Comparison of ENCODE assay signal across 32 mouse cellular contexts in genomic region chr11:103693241-103693640, GRCm38 (mm10). TPM values are rescaled to one million over a fixed set of nuclear protein-coding genes. Genes with fewer than 3 reads are reported as not detected.
A peak's percentile ranks its signal among the peaks of the same experiment; 100 is the strongest.
DNase-seq lines count a peak whose midpoint lies in the region; ATAC-seq and TF ChIP-seq lines count a peak whose summit lies in the region.
"Had no signal": no experiment of that assay in that cellular context is flagged by ENCODE, and none has a peak within 500 bp of the region (broad histone marks: within the 10 kb centered on the region; RNA-seq: fewer than 3 reads in every experiment).

No protein-coding gene starts in this region.

- H3K4me2 ChIP-seq in hindbrain, postnatal 0 days (ENCODE audit: low read depth, low read length): no peak overlapping the region
- H3K4me2 ChIP-seq in hindbrain, embryonic 12.5 days (replicated peaks): no peak overlapping the region
- H3K4me2 ChIP-seq: forebrain, embryonic 13.5 days; heart, embryonic 11.5 days; hindbrain, embryonic 13.5 days had no signal

- H3K9me3 ChIP-seq in hindbrain, postnatal 0 days (ENCODE audit: low read length): no peaks in the 10 kb centered on the region
- no peaks in the 10 kb centered on the region for H3K9me3 ChIP-seq in hindbrain, embryonic 12.5 days (replicated peaks)
- H3K9me3 ChIP-seq: forebrain, embryonic 10.5 days; forebrain, embryonic 13.5 days; hindbrain, embryonic 13.5 days had no signal

- H3K4me1 ChIP-seq in hindbrain, postnatal 0 days (ENCODE audit: insufficient read depth, low read length): peaks cover 3% of the 10 kb centered on the region
- peaks cover 7% of the 10 kb centered on the region; the same call in 1 of the 2 replicates for H3K4me1 ChIP-seq in hindbrain, embryonic 12.5 days

- peak; percentile 19 to 28 for DNase-seq in cerebellum, adult 18-20 months
- peak; percentile 58 to 65 for DNase-seq in cerebellum, postnatal 10 days
- no peak for DNase-seq in cerebellum, adult 8-10 months
- DNase-seq in hindbrain, postnatal 0 days (ENCODE audit: low spot score): peak; percentile 32
- DNase-seq: adrenal gland, adult 8-10 months; adrenal gland, postnatal 25 days; gastrocnemius, postnatal 10 days; heart, adult 11 months; kidney, adult 18-20 months; kidney, adult 9 months had no signal

- H3K27me3 ChIP-seq in hindbrain, postnatal 0 days (ENCODE audit: insufficient read depth, low read length): no peaks in the 10 kb centered on the region
- H3K27me3 ChIP-seq in hindbrain, embryonic 12.5 days: no peaks in the 10 kb centered on the region
- H3K27me3 ChIP-seq: forebrain, embryonic 13.5 days; hindbrain, embryonic 13.5 days had no signal

- TF ChIP-seq CTCF in hindbrain, postnatal 0 days (IDR thresholded peaks at IDR 0.05; ENCODE audit: low read depth): no peak

- H3K4me3 ChIP-seq in hindbrain, postnatal 0 days (ENCODE audit: low read length): no peak overlapping the region
- H3K4me3 ChIP-seq in hindbrain, embryonic 12.5 days: no peak overlapping the region
- H3K4me3 ChIP-seq: forebrain, embryonic 10.5 days; forebrain, embryonic 13.5 days; hindbrain, embryonic 13.5 days had no signal

- no peak for ATAC-seq in cerebellum, adult (ENCODE audit: insufficient number of reproducible peaks, low FRiP score, low TSS enrichment)
- no peak for ATAC-seq in hindbrain, postnatal 0 days
- no peak for ATAC-seq in hindbrain, embryonic 12.5 days (ENCODE audit: low FRiP score)
- ATAC-seq: activated CD4-positive, CD25-positive, alpha-beta regulatory T cell, adult 4 months; forebrain, embryonic 13.5 days; forebrain, embryonic 16.5 days; hindbrain, embryonic 16.5 days; inflammation-experienced regulatory T-cells, adult 6 months; intestine, embryonic 16.5 days had no signal

- 46% methylated on average over 1 of the region's 1 CpGs for whole genome bisulfite sequencing in hindbrain, postnatal 0 days
- WGBS in hindbrain, embryonic 12.5 days: 78% methylated on average over 1 of the region's 1 CpGs

- H3K9ac ChIP-seq in hindbrain, postnatal 0 days (replicated peaks; ENCODE audit: low read length): no peak overlapping the region
- H3K9ac ChIP-seq in hindbrain, embryonic 12.5 days: no peak overlapping the region
- H3K9ac ChIP-seq: forebrain, embryonic 13.5 days; hindbrain, embryonic 13.5 days had no signal

- no peak overlapping the region for H3K27ac ChIP-seq in hindbrain, postnatal 0 days
- no peak overlapping the region for H3K27ac ChIP-seq in hindbrain, embryonic 12.5 days
- H3K27ac ChIP-seq: forebrain, embryonic 10.5 days; forebrain, embryonic 13.5 days; hindbrain, embryonic 13.5 days had no signal

- no peaks in the 10 kb centered on the region for H3K36me3 ChIP-seq in hindbrain, postnatal 0 days (ENCODE audit: insufficient read depth, low read length)
- peaks cover 4% of the 10 kb centered on the region; the same call in 1 of the 2 replicates for H3K36me3 ChIP-seq in hindbrain, embryonic 12.5 days

RNA-seq across cellular contexts. Expression of gene Gosr2, which starts 4.5 kb away (rescaled TPM):
- total RNA-seq in hindbrain, postnatal 0 days (2014; rRNA removed): 101 and 102 TPM in 2 replicates
- 93.3 and 99.4 TPM in 2 replicates for polyA plus RNA-seq in hindbrain, postnatal 0 days (2015; fragmentation: Nextera tagmentation; extraction: Ambion mirVana)
- polyA plus RNA-seq in hindbrain, embryonic 12.5 days (2016; fragmentation: Nextera tagmentation; extraction: Ambion mirVana): 97.2 and 98.7 TPM in 2 replicates

RNA-seq across cellular contexts. Expression of gene Rprml, which starts 43.9 kb away (rescaled TPM):
- total RNA-seq in hindbrain, postnatal 0 days (2014; rRNA removed): 10.5 and 13.6 TPM in 2 replicates
- polyA plus RNA-seq in hindbrain, postnatal 0 days (2015; fragmentation: Nextera tagmentation; extraction: Ambion mirVana): 5.9 and 6.3 TPM in 2 replicates
- polyA plus RNA-seq in hindbrain, embryonic 12.5 days (2016; fragmentation: Nextera tagmentation; extraction: Ambion mirVana): not detected in 2 replicates
- total RNA-seq: gastrocnemius, adult 18-20 months; gastrocnemius, postnatal 10 days; heart, adult 8-10 months; heart, postnatal 25 days; hematopoietic stem cell, adult 5-6 weeks had no signal
- polyA plus RNA-seq: activated CD4-positive, CD25-positive, alpha-beta regulatory T cell, adult 4 months; embryonic facial prominence, embryonic 14.5 days; forebrain, embryonic 10.5 days; heart, embryonic 14.5 days; hindbrain, embryonic 13.5 days; inflammation-experienced regulatory T-cells, adult 6 months had no signal

RNA-seq across cellular contexts. Expression of gene Lyzl6, which starts 54.6 kb away (rescaled TPM):
- not detected in 2 replicates for total RNA-seq in hindbrain, postnatal 0 days (2014; rRNA removed)
- not detected in 2 replicates for polyA plus RNA-seq in hindbrain, postnatal 0 days (2015; fragmentation: Nextera tagmentation; extraction: Ambion mirVana)
- polyA plus RNA-seq in hindbrain, embryonic 12.5 days (2016; fragmentation: Nextera tagmentation; extraction: Ambion mirVana): not detected in 2 replicates
- total RNA-seq: adrenal gland, adult 8-10 months; adrenal gland, postnatal 25 days; ES-E14; gastrocnemius, adult 18-20 months; gastrocnemius, postnatal 10 days; gastrocnemius, postnatal 4 days; heart, adult 8-10 months; heart, postnatal 25 days; hematopoietic stem cell, adult 5-6 weeks had no signal
- polyA plus RNA-seq: activated CD4-positive, CD25-positive, alpha-beta regulatory T cell, adult 4 months; brain, embryonic 14.5 days; embryonic facial prominence, embryonic 11.5 days; embryonic facial prominence, embryonic 14.5 days; forebrain, embryonic 10.5 days; forebrain, embryonic 13.5 days; forebrain, embryonic 16.5 days; heart, embryonic 11.5 days; heart, embryonic 14.5 days; heart, postnatal 0 days; hindbrain, embryonic 13.5 days; hindbrain, embryonic 16.5 days; inflammation-experienced regulatory T-cells, adult 6 months; intestine, embryonic 16.5 days had no signal

RNA-seq across cellular contexts. Expression of gene Wnt9b, which starts 56.4 kb away (rescaled TPM):
- total RNA-seq in hindbrain, postnatal 0 days (2014; rRNA removed): 2.6 and 2.7 TPM in 2 replicates
- polyA plus RNA-seq in hindbrain, postnatal 0 days (2015; fragmentation: Nextera tagmentation; extraction: Ambion mirVana): 0.86 and 1.0 TPM in 2 replicates
- polyA plus RNA-seq in hindbrain, embryonic 12.5 days (2016; fragmentation: Nextera tagmentation; extraction: Ambion mirVana): 0.77 and 0.88 TPM in 2 replicates
- total RNA-seq: gastrocnemius, postnatal 4 days; hematopoietic stem cell, adult 5-6 weeks had no signal
- polyA plus RNA-seq: activated CD4-positive, CD25-positive, alpha-beta regulatory T cell, adult 4 months; inflammation-experienced regulatory T-cells, adult 6 months had no signal
